Mouse (Mus musculus): ENCODE measurements at regions not wholly inside any gene's neighbourhood (a gene's known extent, or its start where the extent isn't known, plus 50 kb on each side); places are given as distances from the start of the nearest gene placed in this dataset.
A peak's percentile ranks its signal among the peaks of the same experiment; 100 is the strongest.

GRCm38 (mm10) chr4:109610222-109610621, 56.8 kb downstream of the Cdkn2c start:
- no peak for ATAC-seq (replicated peaks; ENCODE audit: low FRiP score, poor library complexity, severe bottlenecking)

GRCm38 (mm10) chr4:109609770-109610169, 57.2 kb downstream of the Cdkn2c start:
- no peak for ATAC-seq (replicated peaks; ENCODE audit: low FRiP score, poor library complexity, severe bottlenecking)

- no peak for ATAC-seq (replicated peaks; ENCODE audit: low FRiP score, poor library complexity, severe bottlenecking)
Measured at GRCm38 (mm10) chr4:109589760-109590312, 58.7 kb upstream of the 4930522H14Rik start.

- ATAC-seq (replicated peaks; ENCODE audit: low FRiP score, poor library complexity, severe bottlenecking), result no peak
Measured at GRCm38 (mm10) chr4:109583185-109583786, 52.2 kb upstream of the 4930522H14Rik start.

GRCm38 (mm10) chr4:109582523-109582922, 51.4 kb upstream of the 4930522H14Rik start:
- ATAC-seq (replicated peaks; ENCODE audit: low FRiP score, poor library complexity, severe bottlenecking), result peak; percentile 67
